30 mouse cellular contexts compared by ENCODE assay signal in the genomic region with DNA sequence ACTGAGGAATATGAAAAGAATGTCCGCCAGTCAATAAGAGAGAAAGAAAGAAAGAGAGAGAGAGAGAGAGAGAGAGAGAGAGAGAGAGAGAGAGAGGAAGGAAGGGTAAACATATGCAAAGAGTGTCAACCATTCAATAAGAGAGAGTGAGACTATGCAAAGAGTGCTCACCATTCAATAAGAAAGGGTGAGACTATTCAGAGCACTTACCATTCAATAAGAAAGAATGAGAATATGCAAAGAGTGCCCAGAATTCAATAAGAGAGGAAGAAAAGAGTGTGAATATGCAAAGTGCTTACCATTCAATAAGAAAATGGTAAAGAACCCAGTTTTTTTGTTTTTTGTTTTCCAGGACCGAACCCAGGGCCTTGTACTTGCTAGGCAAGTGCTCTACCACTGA. TPM values are rescaled to one million over a fixed set of nuclear protein-coding genes. Genes with fewer than 3 reads are reported as not detected.
"Had no signal": no experiment of that assay in that cellular context is flagged by ENCODE, and none has a peak within 500 bp of the region (broad histone marks: within the 10 kb centered on the region; RNA-seq: fewer than 3 reads in every experiment).

No protein-coding gene starts in this region.

- H3K4me1 ChIP-seq: embryonic facial prominence, embryonic 12.5 days; embryonic facial prominence, embryonic 13.5 days; embryonic facial prominence, embryonic 15.5 days; forebrain, embryonic 15.5 days had no signal

- H3K9me3 ChIP-seq: embryonic facial prominence, embryonic 10.5 days; embryonic facial prominence, embryonic 12.5 days; embryonic facial prominence, embryonic 13.5 days; embryonic facial prominence, embryonic 15.5 days; forebrain, embryonic 10.5 days; forebrain, embryonic 12.5 days; forebrain, embryonic 13.5 days; forebrain, embryonic 15.5 days; heart, embryonic 10.5 days had no signal

- DNase-seq: cerebellum, adult 9-11 months; cerebellum, postnatal 10 days; cerebellum, postnatal 14 days; cerebellum, postnatal 25 days; cerebellum, postnatal 36 days; embryo, embryonic 11 days; forebrain, postnatal 0 days; gastrocnemius, adult 2 months; gastrocnemius, postnatal 10 days; gastrocnemius, postnatal 14 days; gastrocnemius, postnatal 25 days; gastrocnemius, postnatal 36 days; heart, adult 18-20 months; heart, adult 2 months had no signal

- H3K36me3 ChIP-seq: embryonic facial prominence, embryonic 10.5 days; embryonic facial prominence, embryonic 12.5 days; embryonic facial prominence, embryonic 13.5 days; embryonic facial prominence, embryonic 15.5 days; forebrain, embryonic 10.5 days; forebrain, embryonic 12.5 days; forebrain, embryonic 15.5 days; heart, embryonic 10.5 days had no signal

- H3K27me3 ChIP-seq: embryonic facial prominence, embryonic 12.5 days; embryonic facial prominence, embryonic 13.5 days; embryonic facial prominence, embryonic 15.5 days; forebrain, embryonic 12.5 days; forebrain, embryonic 13.5 days; forebrain, embryonic 15.5 days had no signal

- H3K4me3 ChIP-seq: embryonic facial prominence, embryonic 10.5 days; embryonic facial prominence, embryonic 12.5 days; embryonic facial prominence, embryonic 13.5 days; embryonic facial prominence, embryonic 15.5 days; erythroblast, embryonic 14.5 days; forebrain, embryonic 10.5 days; forebrain, embryonic 12.5 days; forebrain, embryonic 13.5 days; forebrain, embryonic 15.5 days; gastrocnemius, adult 2 months; heart, adult 2 months; heart, embryonic 10.5 days had no signal

- H3K9ac ChIP-seq: embryonic facial prominence, embryonic 12.5 days; embryonic facial prominence, embryonic 13.5 days; embryonic facial prominence, embryonic 15.5 days; forebrain, embryonic 12.5 days; forebrain, embryonic 13.5 days; forebrain, embryonic 15.5 days; forebrain, postnatal 0 days had no signal

- ATAC-seq: forebrain, embryonic 13.5 days; forebrain, embryonic 14.5 days; forebrain, embryonic 15.5 days; forebrain, embryonic 16.5 days; forebrain, postnatal 0 days had no signal

- H3K4me2 ChIP-seq: embryonic facial prominence, embryonic 12.5 days; embryonic facial prominence, embryonic 13.5 days; embryonic facial prominence, embryonic 15.5 days; forebrain, embryonic 12.5 days; forebrain, embryonic 13.5 days; forebrain, embryonic 15.5 days had no signal

- H3K27ac ChIP-seq: embryonic facial prominence, embryonic 10.5 days; embryonic facial prominence, embryonic 12.5 days; embryonic facial prominence, embryonic 13.5 days; embryonic facial prominence, embryonic 15.5 days; forebrain, embryonic 10.5 days; forebrain, embryonic 12.5 days; forebrain, embryonic 13.5 days; forebrain, embryonic 15.5 days; gastrocnemius, adult 2 months; heart, adult 2 months; heart, embryonic 10.5 days had no signal

RNA-seq across cellular contexts. Expression of a gene that starts 20.6 kb away (rescaled TPM):
- total RNA-seq: common myeloid progenitor, adult 5-6 weeks; granulocyte monocyte progenitor cell, adult 5-6 weeks; heart, adult 18-20 months; heart, adult 2 months had no signal
- polyA plus RNA-seq: embryonic facial prominence, embryonic 11.5 days; erythroblast, embryonic 14.5 days; forebrain, embryonic 10.5 days; forebrain, embryonic 11.5 days; forebrain, embryonic 13.5 days; forebrain, embryonic 15.5 days; heart, adult 2 months; heart, embryonic 10.5 days had no signal

RNA-seq across cellular contexts. Expression of a gene that starts 49.6 kb away (rescaled TPM):
- total RNA-seq: common myeloid progenitor, adult 5-6 weeks; granulocyte monocyte progenitor cell, adult 5-6 weeks; heart, adult 18-20 months; heart, adult 2 months had no signal
- polyA plus RNA-seq: embryonic facial prominence, embryonic 10.5 days; erythroblast, embryonic 14.5 days; forebrain, embryonic 10.5 days; forebrain, embryonic 11.5 days; forebrain, embryonic 12.5 days; forebrain, embryonic 16.5 days; heart, adult 2 months had no signal
